Mouse (Mus musculus) spleen, postnatal 36 days (tissue): ENCODE data around the gene Myh8.

Experiments used
- DNase-seq, 2 experiments: peaks; one replicate each; pipeline ENCODE4 v3.0.0; 2022; ENCODE audit warnings: low spot score in 2 of 2, mixed read lengths in 1 of 2

Gene Myh8

GRCm38 (mm10) chr11:67276601-67277174 lies at the start of gene Myh8:
TSS of gene Myh8 (plus strand) at chr11:67277124.
- no peak for DNase-seq

- DNase-seq: no peak
Observed at GRCm38 (mm10) chr11:67228731-67229130, 48.2 kb upstream of the Myh8 start.

GRCm38 (mm10) chr11:67229166-67229565 lies 47.8 kb upstream of the Myh8 start:
- DNase-seq: no peak

- DNase-seq: no peak
Observed at GRCm38 (mm10) chr11:67229946-67230345, 47.0 kb upstream of the Myh8 start.

GRCm38 (mm10) chr11:67235639-67236358 lies 41.1 kb upstream of the Myh8 start:
- DNase-seq: peak in 1 of 2 experiments; percentile 4

- no peak for DNase-seq
Observed at GRCm38 (mm10) chr11:67236799-67237198, 40.1 kb upstream of the Myh8 start.

GRCm38 (mm10) chr11:67237481-67238079 lies 39.3 kb upstream of the Myh8 start, which contains the start of gene Myh4:
TSS of gene Myh4 (plus strand) at chr11:67238029.
- no peak for DNase-seq

- no peak for DNase-seq
Observed at GRCm38 (mm10) chr11:67241051-67241450, 35.9 kb upstream of the Myh8 start.

- DNase-seq: no peak
Observed at GRCm38 (mm10) chr11:67253691-67254090, 23.2 kb upstream of the Myh8 start.

- DNase-seq: no peak
Observed at GRCm38 (mm10) chr11:67257048-67257447, 19.9 kb upstream of the Myh8 start.

- DNase-seq: no peak
Observed at GRCm38 (mm10) chr11:67260956-67261355, 16.0 kb upstream of the Myh8 start.

GRCm38 (mm10) chr11:67293440-67293839 lies 16.5 kb downstream of the Myh8 start:
- no peak for DNase-seq

- DNase-seq: no peak
Observed at GRCm38 (mm10) chr11:67313733-67314452, 37.0 kb downstream of the Myh8 start.

GRCm38 (mm10) chr11:67321358-67321757 lies 44.4 kb downstream of the Myh8 start, which contains the start of gene Myh13:
TSS of gene Myh13 (plus strand) at chr11:67321658.
- DNase-seq: no peak

- no peak for DNase-seq
Observed at GRCm38 (mm10) chr11:67326536-67326935, 49.6 kb downstream of the Myh8 start.

GRCm38 (mm10) chr11:67344556-67344955 lies 67.6 kb downstream of the Myh8 start:
- no peak for DNase-seq

- no peak for DNase-seq
Observed at GRCm38 (mm10) chr11:67345186-67345855, 68.4 kb downstream of the Myh8 start.

GRCm38 (mm10) chr11:67345856-67346236 lies 68.9 kb downstream of the Myh8 start:
- DNase-seq: no peak

GRCm38 (mm10) chr11:67350153-67350768 lies 73.3 kb downstream of the Myh8 start:
- DNase-seq: peak in 1 of 2 experiments; percentile 10

- no peak for DNase-seq
Observed at GRCm38 (mm10) chr11:67353011-67353410, 76.1 kb downstream of the Myh8 start.

GRCm38 (mm10) chr11:67358031-67358430 lies 81.1 kb downstream of the Myh8 start:
- no peak for DNase-seq
